Mouse (Mus musculus) E14TG2a.4 (cell line): ENCODE measurements around the gene Rnf144b.

ENCODE experiments used
- H3K27me3 ChIP-seq: 2 replicates; pipeline ENCODE4 v1.6.1; 2014; ENCODE audit warnings: low read length, control low read depth; ENCODE audit not compliant: insufficient read depth
- H3K36me3 ChIP-seq: 2 replicates; pipeline ENCODE4 v1.6.1; 2014; ENCODE audit warnings: low read length, control low read depth; ENCODE audit not compliant: insufficient read depth
- H3K4me1 ChIP-seq: replicated peaks from 2 replicates; pipeline ENCODE4 v1.6.1; 2014; ENCODE audit warnings: low read depth, low read length, control low read depth
- H3K4me3 ChIP-seq: replicated peaks from 2 replicates; pipeline ENCODE4 v1.5.1; 2014; ENCODE audit warnings: mild to moderate bottlenecking, low read length
- H3K9me3 ChIP-seq: 2 replicates; pipeline ENCODE4 v1.6.1; 2014; ENCODE audit warnings: low read length, control low read depth
- CTCF ChIP-seq: conservative IDR thresholded peaks from 2 replicates; pipeline ENCODE4 v1.5.1; 2014; ENCODE audit warnings: low read length
- NANOG ChIP-seq: IDR thresholded peaks from 2 replicates; pipeline ENCODE4 v1.6.1; 2014; ENCODE audit warnings: borderline replicate concordance, low read length, mixed read lengths
- POU5F1 ChIP-seq: IDR thresholded peaks from 2 replicates; pipeline ENCODE4 v1.6.1; 2014; ENCODE audit warnings: low read length, borderline replicate concordance

The Rnf144b gene

DNA sequence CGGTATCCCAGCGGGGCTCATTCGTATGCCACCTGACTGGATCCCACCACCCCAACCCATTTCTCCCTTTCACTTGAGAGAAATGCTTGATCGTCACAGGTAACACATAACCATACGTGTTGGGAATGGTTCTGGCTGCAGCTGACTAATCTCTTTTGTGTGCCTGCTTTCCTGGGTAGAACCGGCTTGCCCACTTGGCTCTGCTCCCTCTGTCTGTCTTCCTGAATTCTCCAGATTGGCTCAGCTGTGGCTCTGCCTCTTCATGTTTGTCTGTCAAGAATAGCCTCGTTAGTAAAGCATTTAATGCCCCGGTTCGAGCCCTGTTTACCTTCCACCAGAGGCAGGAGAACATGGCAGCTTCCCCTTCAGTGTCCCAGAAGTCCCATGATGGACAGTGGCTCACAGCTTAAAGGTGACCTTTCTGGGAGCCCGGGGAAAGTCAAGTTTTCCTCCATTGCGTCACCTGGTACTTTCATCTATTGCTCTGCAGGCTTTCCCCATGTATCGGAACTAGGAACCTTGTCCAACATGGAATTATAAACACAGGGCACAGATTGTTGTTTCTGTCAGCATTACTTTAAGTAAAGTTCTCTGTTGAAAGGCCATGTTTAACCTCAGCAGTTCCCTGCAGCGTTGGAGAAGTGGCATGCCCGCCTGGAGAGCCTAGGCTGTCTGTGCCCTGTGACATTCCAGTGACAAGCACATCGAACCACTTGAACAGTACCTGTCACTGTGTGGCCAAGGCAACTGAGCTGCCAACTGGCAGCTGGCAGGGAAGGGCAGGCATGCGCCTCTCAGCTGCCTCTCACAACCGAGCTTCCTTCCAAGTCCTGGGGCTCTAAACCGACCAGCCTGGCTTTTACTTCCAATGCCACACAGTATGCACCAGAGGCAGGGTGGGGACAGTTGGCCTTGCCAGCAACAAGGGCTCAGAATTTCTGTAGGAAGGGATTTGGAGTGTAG, 101.4 kb downstream of the Rnf144b start:
- 0 out of 2 replicates have a peak, but pooled peaks cover 3% of the 10 kb centered on the region for H3K9me3 ChIP-seq
- no peak overlapping the region for H3K4me3 ChIP-seq
- TF ChIP-seq CTCF, result no peak
- TF ChIP-seq POU5F1, result no peak
- no peak for TF ChIP-seq NANOG
- H3K27me3 ChIP-seq, result no peaks in the 10 kb centered on the region
- H3K36me3 ChIP-seq, result no peaks in the 10 kb centered on the region
- H3K4me1 ChIP-seq, result peaks cover 31% of the 10 kb centered on the region

DNA sequence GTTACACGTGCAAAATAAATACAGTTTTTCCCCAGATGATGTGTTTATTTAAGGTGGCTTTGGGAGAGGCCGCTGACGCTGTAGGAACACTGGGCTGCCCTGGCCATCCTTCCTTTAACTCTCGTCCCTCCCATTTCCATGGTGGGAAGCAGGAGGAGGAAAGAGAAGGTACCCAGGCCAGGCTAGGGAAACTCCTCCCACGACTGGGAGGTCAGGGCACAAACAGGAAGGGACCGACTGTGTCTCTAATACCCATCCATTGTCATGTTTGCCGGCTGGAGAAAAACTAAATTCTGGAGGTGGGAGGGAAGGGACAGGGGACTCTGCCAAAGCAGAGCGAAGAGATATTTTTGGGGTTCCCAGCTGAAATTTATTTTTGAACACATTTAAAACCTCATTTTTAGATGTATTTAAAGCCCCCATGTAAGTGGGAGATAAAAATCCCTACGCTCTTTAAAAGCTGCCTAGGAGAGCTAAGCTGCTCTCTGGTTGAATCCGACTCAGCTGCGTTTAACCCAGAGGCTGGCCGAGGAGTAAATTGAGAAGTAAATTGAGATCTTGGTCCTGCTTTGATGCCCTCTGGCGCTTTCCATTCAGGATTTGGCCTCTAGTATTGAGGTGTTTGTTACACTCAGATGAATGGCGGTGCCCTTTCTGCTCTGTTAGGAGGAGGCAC, 102.3 kb downstream of the Rnf144b start:
- Histone ChIP-seq H3K36me3 (no peaks in the 10 kb centered on the region), H3K9me3 (0 out of 2 replicates have a peak, but pooled peaks cover 3% of the 10 kb centered on the region), H3K4me1 (peaks cover 32% of the 10 kb centered on the region), H3K27me3 (no peaks in the 10 kb centered on the region), H3K4me3 (peak overlapping the region; percentile 23; the same call in 1 of the 2 replicates)
- TF ChIP-seq POU5F1, result no peak
- TF ChIP-seq NANOG, result no peak

DNA sequence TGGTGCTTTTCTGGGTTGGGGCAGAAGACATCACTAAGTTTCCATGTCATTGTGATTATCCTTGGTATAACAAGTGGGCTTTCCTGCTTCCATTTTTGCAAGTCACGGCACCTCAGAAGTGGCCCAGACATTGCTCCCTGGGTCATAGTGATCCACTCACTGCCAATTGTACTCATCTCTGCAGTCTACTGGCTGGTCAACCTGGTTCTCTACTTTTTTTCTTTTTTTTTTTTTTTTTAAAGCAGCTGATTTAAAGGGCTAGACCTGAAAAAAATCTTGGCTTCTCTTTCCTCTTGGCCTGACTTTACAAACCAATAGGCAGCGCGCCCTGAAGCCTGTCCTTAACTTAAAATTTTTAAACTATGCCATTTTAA, 102.9 kb downstream of the Rnf144b start:
- no peak for TF ChIP-seq POU5F1
- no peak for TF ChIP-seq NANOG
- no peak for TF ChIP-seq CTCF
- no peaks in the 10 kb centered on the region for H3K36me3 ChIP-seq
- H3K27me3 ChIP-seq, result no peaks in the 10 kb centered on the region
- 0 out of 2 replicates have a peak, but pooled peaks cover 3% of the 10 kb centered on the region for H3K9me3 ChIP-seq
- peaks cover 32% of the 10 kb centered on the region for H3K4me1 ChIP-seq
- H3K4me3 ChIP-seq, result peak overlapping the region; percentile 23; the same call in 1 of the 2 replicates

DNA sequence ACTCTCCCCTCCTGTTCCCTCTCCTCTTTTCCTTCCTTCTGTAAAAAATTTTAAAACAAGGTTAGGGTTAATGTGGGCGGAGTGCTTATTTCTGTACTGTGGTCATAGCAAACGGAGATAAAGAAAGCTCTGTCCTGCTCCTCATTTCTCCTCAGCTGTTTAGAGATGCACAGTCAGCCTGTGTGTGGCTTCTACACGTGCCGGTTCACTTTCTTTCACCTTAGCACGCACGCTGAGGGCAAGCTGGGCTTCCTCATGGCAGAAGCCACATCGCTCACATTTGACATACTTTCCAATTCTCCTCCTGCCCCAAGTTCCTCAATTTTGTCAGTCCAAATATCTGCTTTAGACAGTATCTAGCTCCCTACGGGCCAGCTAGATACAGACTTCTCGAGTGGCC, 103.3 kb downstream of the Rnf144b start:
- no peaks in the 10 kb centered on the region for H3K36me3 ChIP-seq
- no peak overlapping the region for H3K4me3 ChIP-seq
- H3K9me3 ChIP-seq, result 0 out of 2 replicates have a peak, but pooled peaks cover 3% of the 10 kb centered on the region
- no peak for TF ChIP-seq NANOG
- H3K4me1 ChIP-seq, result peaks cover 32% of the 10 kb centered on the region
- H3K27me3 ChIP-seq, result no peaks in the 10 kb centered on the region

DNA sequence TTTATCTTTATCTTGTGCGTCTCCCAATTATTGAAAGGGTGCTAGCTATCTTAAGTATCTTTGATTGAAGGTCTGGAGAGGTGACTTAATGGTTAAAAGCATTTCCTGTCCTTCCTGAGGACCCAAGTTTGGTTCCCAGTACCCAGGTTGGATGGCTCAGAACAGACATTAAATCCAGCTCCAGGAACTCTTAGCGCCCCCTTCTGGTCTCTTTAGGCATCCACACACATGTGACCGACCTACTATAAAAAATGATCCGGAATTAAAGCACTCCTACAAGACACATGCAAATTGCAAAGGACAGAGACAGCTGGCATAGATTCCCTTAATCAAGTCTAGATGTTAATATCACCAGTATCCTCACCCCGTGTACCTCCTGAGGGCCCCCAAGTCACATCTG, 104.1 kb downstream of the Rnf144b start:
- no peaks in the 10 kb centered on the region for H3K36me3 ChIP-seq
- H3K9me3 ChIP-seq, result 0 out of 2 replicates have a peak, but pooled peaks cover 3% of the 10 kb centered on the region
- H3K4me3 ChIP-seq, result no peak overlapping the region
- TF ChIP-seq CTCF (peak; percentile 74), POU5F1 (no peak)
- no peaks in the 10 kb centered on the region for H3K27me3 ChIP-seq
- peaks cover 32% of the 10 kb centered on the region for H3K4me1 ChIP-seq

DNA sequence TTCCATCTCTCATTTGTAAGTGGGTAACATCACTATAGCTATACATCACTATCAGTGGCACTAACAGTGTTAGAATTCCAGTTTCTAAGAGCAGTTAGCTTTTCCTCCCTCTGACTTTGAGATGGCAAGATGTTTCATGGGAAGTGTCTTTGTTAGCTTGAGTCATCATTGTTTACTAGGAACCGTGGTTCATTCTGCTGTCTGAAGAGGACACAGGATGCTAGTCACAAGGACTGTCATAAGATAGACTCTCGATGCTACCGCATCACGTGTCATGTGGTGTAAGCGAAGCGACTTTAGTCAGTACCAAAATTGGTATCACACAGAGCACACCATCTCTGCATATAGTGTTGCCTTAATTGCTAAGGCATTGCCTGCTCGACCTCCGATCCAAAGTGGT, 105.7 kb downstream of the Rnf144b start:
- Histone ChIP-seq H3K4me3 (no peak overlapping the region), H3K27me3 (no peaks in the 10 kb centered on the region), H3K9me3 (no peaks in the 10 kb centered on the region), H3K4me1 (peaks cover 32% of the 10 kb centered on the region), H3K36me3 (no peaks in the 10 kb centered on the region)
- TF ChIP-seq CTCF (no peak), NANOG (no peak), POU5F1 (no peak)

DNA sequence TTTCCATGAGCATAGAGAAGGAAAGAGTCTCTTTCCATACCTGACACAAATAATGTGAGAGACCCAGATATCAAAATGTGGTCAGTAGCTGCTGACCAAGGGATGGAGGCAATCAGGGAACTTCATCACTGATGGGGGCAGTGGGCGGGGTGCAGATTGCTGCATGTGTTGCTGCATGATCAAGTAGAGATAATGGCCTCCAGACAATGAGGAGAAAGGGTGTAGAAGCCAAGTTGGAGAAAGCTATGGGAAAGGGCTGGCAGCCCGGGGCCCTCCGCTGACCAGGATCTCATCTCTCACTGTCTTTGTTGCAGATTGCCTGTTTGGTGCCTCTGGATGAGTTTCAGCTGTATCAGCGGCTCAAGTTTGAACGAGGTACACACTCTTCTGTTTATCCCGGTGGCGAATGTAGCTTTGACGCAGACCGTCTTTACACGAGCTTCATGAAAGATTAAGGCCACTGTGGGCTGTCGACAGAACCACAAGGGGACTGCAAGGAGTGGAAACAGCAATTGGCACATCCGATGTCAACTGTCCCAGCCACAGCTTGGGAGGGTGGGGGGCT, 106.3 kb downstream of the Rnf144b start:
- H3K4me1 ChIP-seq, result peaks cover 29% of the 10 kb centered on the region
- no peaks in the 10 kb centered on the region for H3K36me3 ChIP-seq
- no peak for TF ChIP-seq POU5F1
- no peak for TF ChIP-seq NANOG
- TF ChIP-seq CTCF, result no peak
- H3K27me3 ChIP-seq, result no peaks in the 10 kb centered on the region
- no peak overlapping the region for H3K4me3 ChIP-seq
- no peaks in the 10 kb centered on the region for H3K9me3 ChIP-seq

DNA sequence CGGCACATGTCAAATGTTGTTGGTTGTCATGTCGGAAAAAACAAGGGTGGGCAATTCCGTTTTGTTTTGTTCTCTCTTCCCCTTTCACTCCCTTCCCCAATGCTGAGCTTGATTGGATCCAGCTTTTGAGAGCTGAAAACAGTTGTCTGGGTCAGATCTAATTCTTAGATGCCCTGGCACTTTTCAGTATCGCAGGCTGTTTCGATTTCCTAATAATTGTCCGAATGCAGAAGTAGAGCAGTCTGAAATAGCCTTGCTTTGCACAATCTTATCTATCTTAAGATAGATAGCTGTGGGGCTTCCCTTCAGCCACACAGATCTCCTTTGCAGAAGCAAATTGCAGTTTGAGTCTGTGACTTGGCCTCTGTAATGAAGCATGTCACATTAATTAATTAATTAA, 109.7 kb downstream of the Rnf144b start:
- no peaks in the 10 kb centered on the region for H3K36me3 ChIP-seq
- H3K27me3 ChIP-seq, result no peaks in the 10 kb centered on the region
- TF ChIP-seq POU5F1, result no peak
- no peak for TF ChIP-seq NANOG
- no peak for TF ChIP-seq CTCF
- 0 out of 2 replicates have a peak, but pooled peaks cover 5% of the 10 kb centered on the region for H3K4me1 ChIP-seq
- H3K4me3 ChIP-seq, result no peak overlapping the region
- H3K9me3 ChIP-seq, result 0 out of 2 replicates have a peak, but pooled peaks cover 5% of the 10 kb centered on the region

DNA sequence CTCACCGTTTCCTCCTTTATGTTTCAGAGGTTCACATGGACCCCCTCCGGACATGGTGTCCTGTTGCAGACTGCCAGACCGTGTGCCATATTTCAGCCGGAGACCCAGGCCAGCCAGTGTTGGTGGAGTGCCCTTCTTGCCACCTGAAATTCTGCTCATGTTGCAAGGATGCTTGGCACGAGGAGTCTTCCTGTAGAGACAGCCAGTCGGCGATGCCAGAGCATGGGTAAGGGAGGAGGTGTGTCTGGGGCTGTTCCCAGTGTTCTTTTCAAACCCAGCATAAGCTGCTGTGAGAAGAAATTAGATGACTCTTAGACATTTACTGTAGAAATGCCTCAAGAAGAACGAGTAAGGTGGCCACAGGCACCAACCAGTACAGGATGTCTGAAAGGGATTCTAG, 114.9 kb downstream of the Rnf144b start:
- Histone ChIP-seq H3K27me3 (no peaks in the 10 kb centered on the region), H3K4me1 (0 out of 2 replicates have a peak, but pooled peaks cover 3% of the 10 kb centered on the region), H3K4me3 (no peak overlapping the region), H3K9me3 (0 out of 2 replicates have a peak, but pooled peaks cover 5% of the 10 kb centered on the region), H3K36me3 (no peaks in the 10 kb centered on the region)
- TF ChIP-seq NANOG, result no peak
- TF ChIP-seq POU5F1, result no peak
- TF ChIP-seq CTCF, result no peak
